Mouse (Mus musculus): Measurements from ENCODE around the gene Als2cr12. TPM values are rescaled to one million over a fixed set of nuclear protein-coding genes. Genes with fewer than 3 reads are reported as not detected.

Gene Als2cr12
- 0.05 TPM in 1 of 2 replicates, not detected in the other for polyA plus RNA-seq (2012)

DNA sequence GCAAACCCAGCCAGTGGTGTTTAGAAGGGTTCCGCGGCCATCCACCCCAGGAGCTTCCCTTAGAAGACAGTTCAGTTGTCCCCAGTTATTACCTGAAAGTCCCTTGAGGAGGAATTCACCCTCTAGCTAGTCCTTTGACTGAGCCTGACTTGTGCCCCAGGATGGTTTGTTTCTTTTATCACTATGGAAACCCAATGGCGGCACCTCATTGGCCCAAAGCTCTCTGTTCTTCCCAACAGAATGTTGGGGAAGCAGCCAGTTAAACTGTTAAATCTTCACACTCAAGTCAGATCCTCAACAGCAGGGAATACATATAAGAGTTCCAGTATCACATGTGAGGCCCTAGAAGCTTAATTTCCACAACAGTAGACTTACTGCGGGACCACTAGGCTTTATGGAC is at the start of gene Als2cr12:
Als2cr12 (minus strand) TSS at position 180 of the 400 bp plus-strand sequence.

DNA sequence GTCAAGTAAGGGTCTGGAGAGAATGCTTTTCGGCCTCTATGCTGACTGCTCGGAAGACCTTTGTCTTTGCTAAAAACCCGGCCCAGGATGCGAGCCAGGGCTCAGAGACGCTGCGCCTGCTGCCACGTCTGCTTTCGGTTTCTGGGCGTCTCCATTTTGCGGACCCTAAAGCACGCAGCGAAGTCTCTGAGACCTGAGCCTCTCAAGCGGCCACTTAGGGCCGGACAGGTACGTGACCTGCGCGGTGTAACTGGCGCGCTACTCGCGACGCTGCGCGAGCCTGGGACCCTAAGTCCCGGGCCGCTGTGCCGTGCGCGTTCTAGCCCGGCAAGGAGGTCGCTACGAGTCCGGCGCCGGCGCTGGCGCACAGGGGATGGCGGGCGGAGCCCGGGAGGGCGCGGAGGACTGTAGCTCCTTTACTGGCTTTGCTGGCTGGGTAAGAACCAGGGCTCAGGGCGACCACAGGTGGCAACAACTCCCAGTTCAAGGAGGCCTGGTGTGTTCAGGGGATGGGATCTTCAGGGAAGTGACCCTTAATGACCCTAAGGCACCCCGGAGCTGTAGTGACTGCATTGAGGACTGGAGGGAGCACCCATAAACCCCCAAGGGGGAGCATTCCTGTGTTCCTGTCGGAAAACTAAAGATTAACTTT is 15.7 kb upstream of the Als2cr12 start, which contains the start of gene Cflar:
Cflar (plus strand) TSS at position 144 of the 652 bp plus-strand sequence.

Other genes starting within 250 kb of the Als2cr12 start
- 14.6 and 21.0 TPM in 2 replicates for gene Orc2, start 190.9 kb downstream of the Als2cr12 start, polyA plus RNA-seq (2012)
- 3.5 and 4.3 TPM in 2 replicates for gene Fam126b, start 109.7 kb downstream of the Als2cr12 start, polyA plus RNA-seq (2012)
- gene Ndufb3, start 109.6 kb downstream of the Als2cr12 start, polyA plus RNA-seq (2012): 6.3 and 7.1 TPM in 2 replicates
- 5.2 and 6.0 TPM in 2 replicates for gene Cflar, start 15.5 kb upstream of the Als2cr12 start, polyA plus RNA-seq (2012)
- 5.3 and 5.5 TPM in 2 replicates for gene Casp8, start 99.4 kb upstream of the Als2cr12 start, polyA plus RNA-seq (2012)